Mouse (Mus musculus) cerebellum, adult 2 months (tissue): ENCODE results near the gene Ylpm1. TPM values are rescaled to one million over a fixed set of nuclear protein-coding genes. Genes with fewer than 3 reads are reported as not detected.

Experiments
- DNase-seq, 2 experiments: peaks; one replicate each; pipeline ENCODE4 v3.0.0; 2021
- H3K27ac ChIP-seq: fragments of 200-500 bp; 2 replicates; pipeline ENCODE4 v1.5.1; 2012; ENCODE audit warnings: low read length, control low read depth, inconsistent platforms; ENCODE audit not compliant: insufficient read depth
- H3K27me3 ChIP-seq: fragments of 200-500 bp; 2 replicates; pipeline ENCODE4 v1.6.1; 2012; ENCODE audit warnings: inconsistent platforms, mild to moderate bottlenecking, low read length, moderate library complexity; ENCODE audit not compliant: control insufficient read depth, insufficient read depth
- H3K4me1 ChIP-seq: fragments of 200-500 bp; 2 replicates; pipeline ENCODE4 v1.6.1; 2011; ENCODE audit warnings: low read length; ENCODE audit not compliant: control insufficient read depth, insufficient read depth
- H3K4me3 ChIP-seq: fragments of 200-500 bp; replicated peaks from 2 replicates; pipeline ENCODE3; 2011; ENCODE audit warnings: mild to moderate bottlenecking, low read depth, low read length, control low read depth; ENCODE audit not compliant: insufficient read depth
- CTCF ChIP-seq: fragments of 200-500 bp; IDR thresholded peaks from 2 replicates; pipeline ENCODE4 v1.5.1; 2011; ENCODE audit warnings: low read depth, mild to moderate bottlenecking, control low read depth, low read length, moderate library complexity, borderline replicate concordance; ENCODE audit not compliant: insufficient read depth
- POLR2A ChIP-seq: fragments of 200-500 bp; IDR thresholded peaks from 2 replicates; pipeline ENCODE4 v1.6.1; 2011; ENCODE audit warnings: low read length, control low read depth, borderline replicate concordance; ENCODE audit not compliant: insufficient read depth
- WGBS: fragments of 180-500 bp; shearing (Covaris S2); methylation state at CpG from one replicate; pipeline ENCODE4 v1.1.7; 2018; 5-methylcytosine and 5-hydroxymethylcytosine counted together
- polyA plus RNA-seq: library from polyadenylated mRNA; depleted of rRNA; stranded (reverse); fragments of >200 nt; gene quantifications from 2 replicates; pipeline ENCODE4 v1.2.3, GENCODE M21; 2012; rRNA removed

Ylpm1 gene
- polyA plus RNA-seq, 1 experiment = 62.4 TPM

GRCm38 (mm10) chr12:85113337-85113736, 117.2 kb downstream of the Ylpm1 start:
- Histone ChIP-seq H3K27me3 (no peaks in the 10 kb centered on the region), H3K27ac (no peak overlapping the region), H3K4me3 (no peak overlapping the region), H3K4me1 (no peaks in the 10 kb centered on the region; the same call in 1 of the 2 replicates)
- TF ChIP-seq POLR2A = no peak
- TF ChIP-seq CTCF = no peak
- DNase-seq = no peak
- WGBS = 85% methylated on average over 3 of the region's 3 CpGs

DNA sequence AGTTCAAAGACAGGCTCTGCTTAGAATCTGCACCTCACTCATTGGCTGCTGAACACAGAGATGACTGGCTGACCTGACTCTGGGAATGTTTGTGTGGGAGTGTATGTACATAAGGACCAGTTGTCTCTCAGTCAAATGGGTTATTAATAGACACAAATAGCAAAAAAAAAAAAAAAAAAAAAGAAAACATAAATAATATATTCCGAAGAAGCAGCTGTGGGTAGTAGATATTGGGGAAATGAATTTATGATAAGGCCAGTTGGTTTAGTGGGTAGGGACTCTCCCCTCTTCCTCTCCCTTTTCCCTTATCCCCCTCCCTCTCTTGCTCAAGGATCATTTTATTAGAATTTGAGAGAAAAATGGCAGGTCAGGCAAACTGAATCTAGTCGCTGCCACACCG, 117.8 kb downstream of the Ylpm1 start:
- WGBS = 91% methylated on average over 3 of the region's 3 CpGs
- Histone ChIP-seq H3K27me3 (no peaks in the 10 kb centered on the region), H3K4me1 (no peaks in the 10 kb centered on the region; the same call in 1 of the 2 replicates), H3K4me3 (no peak overlapping the region), H3K27ac (no peak overlapping the region)
- DNase-seq = no peak
- TF ChIP-seq POLR2A (no peak), CTCF (no peak)

- Histone ChIP-seq H3K27ac (no peak overlapping the region), H3K27me3 (no peaks in the 10 kb centered on the region), H3K4me3 (no peak overlapping the region), H3K4me1 (no peaks in the 10 kb centered on the region; the same call in 1 of the 2 replicates)
- DNase-seq = no peak
- WGBS = 67% methylated on average over 7 of the region's 7 CpGs
- TF ChIP-seq CTCF (no peak), POLR2A (no peak)
Measured at GRCm38 (mm10) chr12:85115678-85116077, 119.6 kb downstream of the Ylpm1 start.

Other genes starting within 250 kb of the Ylpm1 start
- 54.3 and 56.3 TPM in 2 replicates for gene Npc2, start 223.2 kb upstream of the Ylpm1 start, polyA plus RNA-seq
- 110 and 111 TPM in 2 replicates for gene Isca2, start 223.1 kb upstream of the Ylpm1 start, polyA plus RNA-seq
- 18.2 and 25.0 TPM in 2 replicates for gene Ltbp2, start 119.8 kb upstream of the Ylpm1 start, polyA plus RNA-seq
- gene Fcf1, start 25.4 kb upstream of the Ylpm1 start, polyA plus RNA-seq = 84.3 and 88.6 TPM in 2 replicates
- gene Arel1, start 25.4 kb upstream of the Ylpm1 start, polyA plus RNA-seq = 57.2 and 60.3 TPM in 2 replicates
- 1.6 and 1.9 TPM in 2 replicates for gene Prox2, start 114.4 kb downstream of the Ylpm1 start, polyA plus RNA-seq
- gene Dlst, start 114.5 kb downstream of the Ylpm1 start, polyA plus RNA-seq = 180 and 185 TPM in 2 replicates
- 35.2 and 36.5 TPM in 2 replicates for gene Rps6kl1, start 154.9 kb downstream of the Ylpm1 start, polyA plus RNA-seq
- 5.1 and 6.1 TPM in 2 replicates for gene Pgf, start 181.5 kb downstream of the Ylpm1 start, polyA plus RNA-seq
- 105 and 109 TPM in 2 replicates for gene Eif2b2, start 223.2 kb downstream of the Ylpm1 start, polyA plus RNA-seq